Mouse (Mus musculus) liver, embryonic 13.5 days (tissue): ENCODE measurements around the gene Krtap4-9. TPM values are rescaled to one million over a fixed set of nuclear protein-coding genes. Genes with fewer than 3 reads are reported as not detected.

Experiments
- polyA plus RNA-seq: library from polyadenylated mRNA; unstranded; fragments of >200 nt; fragmentation: Nextera tagmentation; extraction: Ambion mirVana; gene quantifications from 2 replicates; pipeline ENCODE4 v1.2.1, GENCODE M21; 2015

Gene Krtap4-9
- polyA plus RNA-seq, 1 experiment from 2014 or later: not detected

Other genes starting within 250 kb of the Krtap4-9 start
- not detected in 2 replicates for gene Krt40, start 242.0 kb upstream of the Krtap4-9 start, polyA plus RNA-seq
- gene Krtap3-3, start 234.3 kb upstream of the Krtap4-9 start, polyA plus RNA-seq: not detected in 2 replicates
- gene Krtap3-2, start 228.3 kb upstream of the Krtap4-9 start, polyA plus RNA-seq: not detected in 2 replicates
- not detected in 2 replicates for gene Gm11939, start 225.7 kb upstream of the Krtap4-9 start, polyA plus RNA-seq
- gene Krtap3-1, start 218.6 kb upstream of the Krtap4-9 start, polyA plus RNA-seq: not detected in 2 replicates
- not detected in 2 replicates for gene Krtap1-5, start 204.2 kb upstream of the Krtap4-9 start, polyA plus RNA-seq
- gene Krtap1-4, start 201.5 kb upstream of the Krtap4-9 start, polyA plus RNA-seq: not detected in 2 replicates
- gene Krtap1-3, start 193.9 kb upstream of the Krtap4-9 start, polyA plus RNA-seq: not detected in 2 replicates
- not detected in 2 replicates for gene Krtap9-3, start 187.1 kb upstream of the Krtap4-9 start, polyA plus RNA-seq
- not detected in 2 replicates for gene Gm11938, start 181.9 kb upstream of the Krtap4-9 start, polyA plus RNA-seq
- not detected in 2 replicates for gene Gm11937, start 175.0 kb upstream of the Krtap4-9 start, polyA plus RNA-seq
- gene Krtap2-4, start 170.4 kb upstream of the Krtap4-9 start, polyA plus RNA-seq: not detected in 2 replicates
- not detected in 2 replicates for gene Gm11562, start 164.8 kb upstream of the Krtap4-9 start, polyA plus RNA-seq
- gene Krtap4-1, start 157.0 kb upstream of the Krtap4-9 start, polyA plus RNA-seq: not detected in 2 replicates
- gene Krtap4-2, start 150.1 kb upstream of the Krtap4-9 start, polyA plus RNA-seq: not detected in 2 replicates
- not detected in 2 replicates for gene Krtap4-7, start 141.1 kb upstream of the Krtap4-9 start, polyA plus RNA-seq
- gene Gm11555, start 135.0 kb upstream of the Krtap4-9 start, polyA plus RNA-seq: not detected in 2 replicates
- not detected in 2 replicates for gene Gm11563, start 126.2 kb upstream of the Krtap4-9 start, polyA plus RNA-seq
- gene Krtap4-6, start 119.2 kb upstream of the Krtap4-9 start, polyA plus RNA-seq: not detected in 2 replicates
- gene Gm14190, start 94.5 kb upstream of the Krtap4-9 start, polyA plus RNA-seq: not detected in 2 replicates
- gene Gm14180, start 50.9 kb upstream of the Krtap4-9 start, polyA plus RNA-seq: not detected in 2 replicates
- not detected in 2 replicates for gene Gm11595, start 12.3 kb upstream of the Krtap4-9 start, polyA plus RNA-seq
- not detected in 2 replicates for gene Krtap4-8, start 4.5 kb upstream of the Krtap4-9 start, polyA plus RNA-seq
- not detected in 2 replicates for gene Gm11596, start 8.3 kb downstream of the Krtap4-9 start, polyA plus RNA-seq
- not detected in 2 replicates for gene Gm11569, start 13.7 kb downstream of the Krtap4-9 start, polyA plus RNA-seq
- gene Gm11554, start 19.2 kb downstream of the Krtap4-9 start, polyA plus RNA-seq: not detected in 2 replicates
- not detected in 2 replicates for gene Krtap4-13, start 24.7 kb downstream of the Krtap4-9 start, polyA plus RNA-seq
- not detected in 2 replicates for gene Gm11564, start 30.5 kb downstream of the Krtap4-9 start, polyA plus RNA-seq
- gene 2300003K06Rik, start 52.9 kb downstream of the Krtap4-9 start, polyA plus RNA-seq: not detected in 2 replicates
- gene Krtap4-16, start 66.4 kb downstream of the Krtap4-9 start, polyA plus RNA-seq: not detected in 2 replicates
- not detected in 2 replicates for gene Gm11568, start 72.7 kb downstream of the Krtap4-9 start, polyA plus RNA-seq
- gene Gm11559, start 79.3 kb downstream of the Krtap4-9 start, polyA plus RNA-seq: not detected in 2 replicates
- not detected in 2 replicates for gene Krtap9-1, start 88.2 kb downstream of the Krtap4-9 start, polyA plus RNA-seq
- not detected in 2 replicates for gene Gm11567, start 94.0 kb downstream of the Krtap4-9 start, polyA plus RNA-seq
- not detected in 2 replicates for gene Krtap31-1, start 122.7 kb downstream of the Krtap4-9 start, polyA plus RNA-seq
- not detected in 2 replicates for gene Gm11565, start 129.6 kb downstream of the Krtap4-9 start, polyA plus RNA-seq
- gene Krtap31-2, start 151.1 kb downstream of the Krtap4-9 start, polyA plus RNA-seq: not detected in 2 replicates
- not detected in 2 replicates for gene Krtap9-5, start 163.3 kb downstream of the Krtap4-9 start, polyA plus RNA-seq
- gene Krtap29-1, start 193.9 kb downstream of the Krtap4-9 start, polyA plus RNA-seq: not detected in 2 replicates
- not detected in 2 replicates for gene Krtap16-1, start 201.4 kb downstream of the Krtap4-9 start, polyA plus RNA-seq
- gene Krtap17-1, start 208.8 kb downstream of the Krtap4-9 start, polyA plus RNA-seq: not detected in 2 replicates
- not detected in 2 replicates for gene Krt33a, start 231.0 kb downstream of the Krtap4-9 start, polyA plus RNA-seq
- gene Krt33b, start 244.7 kb downstream of the Krtap4-9 start, polyA plus RNA-seq: not detected in 2 replicates